Mouse (Mus musculus) liver, adult 10 weeks (tissue): ENCODE data around the gene Popdc3. TPM values are rescaled to one million over a fixed set of nuclear protein-coding genes. Genes with fewer than 3 reads are reported as not detected.

ENCODE experiments used
- polyA plus RNA-seq: library from polyadenylated mRNA; stranded (reverse); fragments of 350-450 nt; fragmentation: Illumina TruSeq; extraction: RNeasy Lipid Tissue Mini Kit (QIAGEN cat#74804); gene quantifications from one replicate; pipeline ENCODE4 v1.2.3, GENCODE M21; 2014; ENCODE audit warnings: low read depth, low replicate concordance

Gene Popdc3
- not detected for polyA plus RNA-seq

GRCm38 (mm10) chr10:45177798-45178197 lies at the start of gene Popdc3:
Gene Popdc3 (plus strand): TSS chr10:45178098.

GRCm38 (mm10) chr10:45335434-45336422 lies 157.8 kb downstream of the Popdc3 start, which contains the start of gene Bves:
Gene Bves (plus strand): TSS chr10:45335772.

Other genes starting within 250 kb of the Popdc3 start
- gene Prep, start 110.9 kb upstream of the Popdc3 start, polyA plus RNA-seq, result 3.7 TPM
- not detected for gene Bves, start 157.7 kb downstream of the Popdc3 start, polyA plus RNA-seq